Mouse (Mus musculus): ENCODE results near the gene Tbx19. TPM values are rescaled to one million over a fixed set of nuclear protein-coding genes. Genes with fewer than 3 reads are reported as not detected.

Tbx19 gene
- polyA plus RNA-seq, 1 experiment = not detected

- Histone ChIP-seq H3K27me3 (ENCODE audit: control insufficient read depth, insufficient read depth, insufficient read length) (no peaks in the 10 kb centered on the region), H3K79me3 (ENCODE audit: low read depth) (no peaks in the 10 kb centered on the region), H3K36me3 (ENCODE audit: control insufficient read depth, insufficient read depth) (no peaks in the 10 kb centered on the region), H3K79me2 (ENCODE audit: control insufficient read depth, insufficient read depth) (no peaks in the 10 kb centered on the region), H3ac (ENCODE audit: control insufficient read depth, insufficient read length, low read depth) (no peak overlapping the region), H3K4me3 (ENCODE audit: insufficient read depth, poor library complexity, severe bottlenecking) (no peak overlapping the region)
- TF ChIP-seq MAX (IDR thresholded peaks at IDR 0.05) (no peak), CEBPB (IDR thresholded peaks at IDR 0.05; ENCODE audit: low read depth) (no peak), MYOD1 (IDR thresholded peaks at IDR 0.05; ENCODE audit: control insufficient read depth, insufficient read length, low read depth) (peak; percentile 58), CTCF (IDR thresholded peaks at IDR 0.05; ENCODE audit: control insufficient read depth, insufficient read depth, insufficient read length) (peak; percentile 68)
Measured at GRCm38 (mm10) chr1:165132187-165132877, 28.2 kb downstream of the Tbx19 start.

- H3K4me3 ChIP-seq (ENCODE audit: insufficient read depth, poor library complexity, severe bottlenecking) = no peak overlapping the region
- H3K36me3 ChIP-seq (ENCODE audit: control insufficient read depth, insufficient read depth) = no peaks in the 10 kb centered on the region
- H3K79me3 ChIP-seq (ENCODE audit: low read depth) = no peaks in the 10 kb centered on the region
- no peak overlapping the region for H3ac ChIP-seq (ENCODE audit: control insufficient read depth, insufficient read length, low read depth)
- TF ChIP-seq MYOG (IDR thresholded peaks at IDR 0.05; ENCODE audit: control insufficient read depth, extremely low read depth, insufficient read length) (no peak), USF1 (IDR thresholded peaks at IDR 0.05; ENCODE audit: low read depth) (no peak), MYOD1 (IDR thresholded peaks at IDR 0.05; ENCODE audit: control insufficient read depth, insufficient read length, low read depth) (no peak), CEBPB (IDR thresholded peaks at IDR 0.05; ENCODE audit: low read depth) (no peak), MAX (IDR thresholded peaks at IDR 0.05) (no peak), FOSL1 (IDR thresholded peaks at IDR 0.05; ENCODE audit: insufficient read depth, low read length, poor library complexity, severe bottlenecking) (no peak), CTCF (IDR thresholded peaks at IDR 0.05; ENCODE audit: control insufficient read depth, insufficient read depth, insufficient read length) (no peak)
- H3K79me2 ChIP-seq (ENCODE audit: control insufficient read depth, insufficient read depth) = no peaks in the 10 kb centered on the region
- peaks cover under 1% of the 10 kb centered on the region for H3K27me3 ChIP-seq (ENCODE audit: control insufficient read depth, insufficient read depth, insufficient read length)
Measured at GRCm38 (mm10) chr1:165129573-165129972, 31.0 kb downstream of the Tbx19 start.

- H3ac ChIP-seq (ENCODE audit: control insufficient read depth, insufficient read length, low read depth) = no peak overlapping the region
- no peak for TF ChIP-seq MAX (IDR thresholded peaks at IDR 0.05)
- no peak for TF ChIP-seq FOSL1 (IDR thresholded peaks at IDR 0.05; ENCODE audit: insufficient read depth, low read length, poor library complexity, severe bottlenecking)
- no peaks in the 10 kb centered on the region for H3K79me3 ChIP-seq (ENCODE audit: low read depth)
- no peak overlapping the region for H3K4me3 ChIP-seq (ENCODE audit: insufficient read depth, poor library complexity, severe bottlenecking)
- H3K27me3 ChIP-seq (ENCODE audit: control insufficient read depth, insufficient read depth, insufficient read length) = peaks cover 4% of the 10 kb centered on the region
- no peaks in the 10 kb centered on the region for H3K36me3 ChIP-seq (ENCODE audit: control insufficient read depth, insufficient read depth)
- no peaks in the 10 kb centered on the region for H3K79me2 ChIP-seq (ENCODE audit: control insufficient read depth, insufficient read depth)
Measured at GRCm38 (mm10) chr1:165121096-165121495, 39.5 kb downstream of the Tbx19 start.

- TF ChIP-seq CTCF (IDR thresholded peaks at IDR 0.05; ENCODE audit: control insufficient read depth, insufficient read depth, insufficient read length) (peak; percentile 82), CEBPB (IDR thresholded peaks at IDR 0.05; ENCODE audit: low read depth) (peak; percentile 80), FOSL1 (IDR thresholded peaks at IDR 0.05; ENCODE audit: insufficient read depth, low read length, poor library complexity, severe bottlenecking) (no peak), MYOG (IDR thresholded peaks at IDR 0.05; ENCODE audit: control insufficient read depth, extremely low read depth, insufficient read length) (no peak), USF1 (IDR thresholded peaks at IDR 0.05; ENCODE audit: low read depth) (no peak), MAX (IDR thresholded peaks at IDR 0.05) (no peak), MYOD1 (IDR thresholded peaks at IDR 0.05; ENCODE audit: control insufficient read depth, insufficient read length, low read depth) (no peak)
- no peak overlapping the region for H3ac ChIP-seq (ENCODE audit: control insufficient read depth, insufficient read length, low read depth)
- H3K4me3 ChIP-seq (ENCODE audit: insufficient read depth, poor library complexity, severe bottlenecking) = no peak overlapping the region
- H3K27me3 ChIP-seq (ENCODE audit: control insufficient read depth, insufficient read depth, insufficient read length) = peaks cover 4% of the 10 kb centered on the region
- no peaks in the 10 kb centered on the region for H3K36me3 ChIP-seq (ENCODE audit: control insufficient read depth, insufficient read depth)
- H3K79me2 ChIP-seq (ENCODE audit: control insufficient read depth, insufficient read depth) = no peaks in the 10 kb centered on the region
- no peaks in the 10 kb centered on the region for H3K79me3 ChIP-seq (ENCODE audit: low read depth)
Measured at GRCm38 (mm10) chr1:165120349-165120898, 40.1 kb downstream of the Tbx19 start.

GRCm38 (mm10) chr1:165119760-165120159 is 40.8 kb downstream of the Tbx19 start:
- Histone ChIP-seq H3K79me2 (ENCODE audit: control insufficient read depth, insufficient read depth) (no peaks in the 10 kb centered on the region), H3K36me3 (ENCODE audit: control insufficient read depth, insufficient read depth) (no peaks in the 10 kb centered on the region), H3K27me3 (ENCODE audit: control insufficient read depth, insufficient read depth, insufficient read length) (peaks cover 4% of the 10 kb centered on the region), H3K79me3 (ENCODE audit: low read depth) (no peaks in the 10 kb centered on the region), H3ac (ENCODE audit: control insufficient read depth, insufficient read length, low read depth) (no peak overlapping the region), H3K4me3 (ENCODE audit: insufficient read depth, poor library complexity, severe bottlenecking) (no peak overlapping the region)
- TF ChIP-seq MYOG (IDR thresholded peaks at IDR 0.05; ENCODE audit: control insufficient read depth, extremely low read depth, insufficient read length) (no peak), MYOD1 (IDR thresholded peaks at IDR 0.05; ENCODE audit: control insufficient read depth, insufficient read length, low read depth) (no peak), CTCF (IDR thresholded peaks at IDR 0.05; ENCODE audit: control insufficient read depth, insufficient read depth, insufficient read length) (no peak), USF1 (IDR thresholded peaks at IDR 0.05; ENCODE audit: low read depth) (no peak), MAX (IDR thresholded peaks at IDR 0.05) (no peak), FOSL1 (IDR thresholded peaks at IDR 0.05; ENCODE audit: insufficient read depth, low read length, poor library complexity, severe bottlenecking) (no peak), CEBPB (IDR thresholded peaks at IDR 0.05; ENCODE audit: low read depth) (no peak)

All from C2C12 (cell line).